Mouse (Mus musculus): Measurements from ENCODE around the gene Pth2. TPM values are rescaled to one million over a fixed set of nuclear protein-coding genes. Genes with fewer than 3 reads are reported as not detected.

Pth2 gene
- polyA plus RNA-seq, 1 experiment from 2014 or later = 0.40 TPM

GRCm38 (mm10) chr7:45216442-45217183 lies 35.8 kb downstream of the Pth2 start:
- H3K27me3 ChIP-seq (replicated peaks) = peaks cover 9% of the 10 kb centered on the region
- peak overlapping the region; percentile 62 for H3K4me3 ChIP-seq
- H3K9me3 ChIP-seq (replicated peaks) = no peaks in the 10 kb centered on the region
- 2% methylated on average over 13 of the region's 13 CpGs for WGBS
- peak overlapping the region; percentile 90 for H3K4me2 ChIP-seq
- peak overlapping the region; percentile 87 for H3K9ac ChIP-seq
- H3K27ac ChIP-seq (ENCODE audit: poor library complexity, severe bottlenecking) = peak overlapping the region; percentile 94
- H3K4me1 ChIP-seq (replicated peaks) = peaks cover 35% of the 10 kb centered on the region
- peak; percentile 81 for ATAC-seq (ENCODE audit: insufficient number of reproducible peaks, low FRiP score)
- H3K36me3 ChIP-seq = peaks cover 45% of the 10 kb centered on the region

DNA sequence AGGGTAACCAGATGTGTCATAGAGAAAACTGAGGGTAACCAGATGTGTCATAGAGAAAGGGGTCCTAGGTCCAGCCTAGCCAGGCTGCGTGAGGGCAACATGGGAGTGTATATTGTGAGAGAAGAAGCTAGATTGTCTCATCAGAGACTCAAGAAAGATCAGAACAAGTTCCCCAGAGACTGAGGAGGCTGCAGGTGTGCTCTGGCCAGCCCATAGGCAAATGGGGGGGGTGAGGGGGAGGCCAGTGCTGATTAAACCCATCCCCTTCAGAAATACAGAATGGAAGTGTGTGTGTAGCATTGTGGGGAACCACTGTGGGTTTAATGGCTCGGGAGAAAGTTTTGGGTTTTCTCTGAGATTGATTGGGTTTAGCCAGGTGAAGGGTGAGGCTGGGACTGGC lies 40.9 kb downstream of the Pth2 start:
- Histone ChIP-seq H3K36me3 (peaks cover 94% of the 10 kb centered on the region), H3K4me3 (no peak overlapping the region), H3K9ac (no peak overlapping the region), H3K9me3 (replicated peaks) (no peaks in the 10 kb centered on the region), H3K27me3 (replicated peaks) (no peaks in the 10 kb centered on the region), H3K27ac (ENCODE audit: poor library complexity, severe bottlenecking) (no peak overlapping the region), H3K4me1 (replicated peaks) (peaks cover 29% of the 10 kb centered on the region), H3K4me2 (no peak overlapping the region)
- 79% methylated on average over 2 of the region's 2 CpGs for WGBS
- ATAC-seq (ENCODE audit: insufficient number of reproducible peaks, low FRiP score) = no peak

DNA sequence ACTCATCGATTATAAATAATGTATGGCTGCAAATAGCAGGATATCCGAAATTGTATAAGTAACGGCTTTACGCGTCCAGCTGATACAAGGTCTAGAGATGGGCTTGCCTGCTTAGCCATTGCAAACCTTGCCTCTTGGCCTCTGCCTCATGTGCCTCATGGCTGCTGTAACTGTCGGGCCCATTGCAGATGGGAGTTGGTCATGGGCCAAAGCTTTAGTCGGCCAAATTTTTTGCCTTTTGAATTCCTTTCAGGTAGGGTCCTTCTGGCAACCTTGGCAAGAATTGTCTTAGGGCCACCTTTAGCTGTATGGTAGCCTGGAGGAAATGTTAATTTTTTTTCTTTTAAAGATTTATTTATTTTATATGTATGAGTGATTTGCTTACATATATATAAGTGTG lies 44.0 kb downstream of the Pth2 start:
- H3K9ac ChIP-seq = no peak overlapping the region
- no peaks in the 10 kb centered on the region for H3K4me1 ChIP-seq (replicated peaks)
- H3K9me3 ChIP-seq (replicated peaks) = no peaks in the 10 kb centered on the region
- 94% methylated on average over 7 of the region's 7 CpGs for WGBS
- H3K27me3 ChIP-seq (replicated peaks) = no peaks in the 10 kb centered on the region
- H3K4me2 ChIP-seq = no peak overlapping the region
- no peak overlapping the region for H3K4me3 ChIP-seq
- ATAC-seq (ENCODE audit: insufficient number of reproducible peaks, low FRiP score) = no peak
- H3K36me3 ChIP-seq = peaks cover 96% of the 10 kb centered on the region
- H3K27ac ChIP-seq (ENCODE audit: poor library complexity, severe bottlenecking) = no peak overlapping the region

DNA sequence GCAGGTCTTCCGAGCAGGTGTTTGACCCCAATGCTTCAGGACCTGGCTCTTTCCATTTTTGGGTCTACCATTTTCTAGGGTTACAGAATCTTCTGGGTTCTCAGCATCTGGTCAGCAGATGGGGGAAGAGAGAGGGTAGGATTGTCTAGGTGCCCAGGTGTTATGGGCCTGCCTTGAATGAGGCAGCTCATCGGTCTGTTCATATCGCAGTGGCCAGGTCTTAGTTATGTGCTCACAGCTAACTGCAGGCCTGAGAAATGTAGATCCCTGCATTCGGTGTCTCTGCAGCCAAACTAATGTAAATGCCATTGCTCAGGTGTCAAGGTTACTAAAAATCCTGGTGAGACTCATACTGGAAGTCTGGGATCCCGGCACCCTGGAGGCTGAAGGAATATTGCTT lies 45.6 kb downstream of the Pth2 start:
- no peaks in the 10 kb centered on the region for H3K27me3 ChIP-seq (replicated peaks)
- no peak for ATAC-seq (ENCODE audit: insufficient number of reproducible peaks, low FRiP score)

GRCm38 (mm10) chr7:45228548-45228947 lies 47.8 kb downstream of the Pth2 start:
- no peaks in the 10 kb centered on the region for H3K9me3 ChIP-seq (replicated peaks)
- peak; percentile 41; the same call in 1 of the 2 replicates for ATAC-seq (ENCODE audit: insufficient number of reproducible peaks, low FRiP score)
- H3K36me3 ChIP-seq = peaks cover 90% of the 10 kb centered on the region
- H3K4me1 ChIP-seq (replicated peaks) = peaks cover 25% of the 10 kb centered on the region
- H3K4me3 ChIP-seq = no peak overlapping the region
- no peak overlapping the region for H3K9ac ChIP-seq
- no peak overlapping the region for H3K27ac ChIP-seq (ENCODE audit: poor library complexity, severe bottlenecking)
- H3K4me2 ChIP-seq = no peak overlapping the region
- no peaks in the 10 kb centered on the region for H3K27me3 ChIP-seq (replicated peaks)
- 90% methylated on average over 18 of the region's 18 CpGs for WGBS

More for the DNA sequence above, 45.6 kb downstream of the Pth2 start:
- H3K9me3 ChIP-seq (replicated peaks) = no peaks in the 10 kb centered on the region
- WGBS = 92% methylated on average over 5 of the region's 5 CpGs
- peaks cover 90% of the 10 kb centered on the region for H3K36me3 ChIP-seq
- H3K9ac ChIP-seq = no peak overlapping the region
- H3K4me3 ChIP-seq = no peak overlapping the region
- peaks cover 5% of the 10 kb centered on the region; the same call in 1 of the 2 replicates for H3K4me1 ChIP-seq (replicated peaks)
- H3K27ac ChIP-seq (ENCODE audit: poor library complexity, severe bottlenecking) = no peak overlapping the region
- H3K4me2 ChIP-seq = no peak overlapping the region

DNA sequence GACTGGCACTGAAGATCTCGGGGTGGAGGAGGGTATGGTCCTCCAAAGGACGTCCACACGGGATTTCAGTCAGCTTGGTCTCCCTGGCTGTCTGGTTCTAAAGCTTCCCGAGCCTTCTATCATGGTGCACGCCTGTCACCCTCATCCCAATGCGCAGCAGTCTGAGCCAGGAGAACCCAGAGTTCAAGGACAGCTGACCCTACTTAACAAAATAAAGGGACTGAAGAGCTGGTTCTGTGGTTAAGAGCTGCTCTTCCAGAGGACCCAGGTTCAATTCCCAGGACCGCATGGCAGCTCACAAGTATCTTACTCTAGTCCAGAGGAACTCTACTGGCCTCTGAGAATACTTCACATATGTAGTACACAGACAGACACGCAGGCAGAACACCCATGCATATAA lies 48.3 kb downstream of the Pth2 start:
- Histone ChIP-seq H3K4me3 (no peak overlapping the region), H3K4me1 (replicated peaks) (peaks cover 30% of the 10 kb centered on the region), H3K4me2 (no peak overlapping the region), H3K27me3 (replicated peaks) (no peaks in the 10 kb centered on the region), H3K9ac (no peak overlapping the region), H3K9me3 (replicated peaks) (no peaks in the 10 kb centered on the region), H3K27ac (ENCODE audit: poor library complexity, severe bottlenecking) (no peak overlapping the region), H3K36me3 (peaks cover 90% of the 10 kb centered on the region)
- WGBS = 86% methylated on average over 8 of the region's 8 CpGs
- ATAC-seq (ENCODE audit: insufficient number of reproducible peaks, low FRiP score) = no peak

DNA sequence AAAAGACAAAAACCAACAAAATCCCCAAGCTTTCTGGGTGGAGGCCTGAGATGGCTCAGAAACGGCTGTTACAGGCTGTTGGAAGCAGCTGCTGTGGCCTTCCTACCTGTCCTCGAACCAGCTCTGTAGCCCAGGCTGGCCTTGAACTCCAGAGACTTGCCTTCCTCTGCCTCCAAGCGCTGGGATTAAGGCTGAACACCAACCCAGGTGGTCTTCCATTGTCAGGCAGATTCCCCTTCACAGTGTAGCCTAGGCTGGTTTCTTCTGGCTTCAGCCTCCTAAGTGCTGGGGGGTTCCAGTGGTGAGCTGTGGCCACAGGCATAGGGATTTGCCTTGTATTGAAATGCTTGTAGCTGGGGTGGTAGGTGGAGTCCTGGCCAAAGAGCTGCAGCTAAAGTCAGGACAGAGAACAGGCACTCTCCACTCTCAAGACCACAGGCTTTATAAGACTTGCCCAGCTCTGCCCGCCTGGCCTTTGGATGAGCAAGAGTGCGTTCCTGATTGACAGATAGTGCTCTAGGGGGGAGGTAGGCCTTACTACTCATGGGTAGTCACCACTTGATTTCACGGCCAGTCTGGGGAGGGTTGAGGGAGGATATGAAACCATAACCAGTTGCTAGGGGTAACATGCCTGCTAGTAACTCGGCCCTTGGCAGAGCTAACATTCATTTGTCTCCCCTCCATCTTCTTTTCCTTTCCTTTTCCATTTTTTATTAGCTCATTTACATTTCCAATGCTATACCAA lies 48.8 kb downstream of the Pth2 start:
- Histone ChIP-seq H3K9me3 (replicated peaks) (no peaks in the 10 kb centered on the region), H3K4me3 (no peak overlapping the region), H3K4me1 (replicated peaks) (peaks cover 36% of the 10 kb centered on the region), H3K4me2 (no peak overlapping the region), H3K9ac (no peak overlapping the region), H3K27ac (ENCODE audit: poor library complexity, severe bottlenecking) (no peak overlapping the region), H3K36me3 (peaks cover 88% of the 10 kb centered on the region), H3K27me3 (replicated peaks) (no peaks in the 10 kb centered on the region)
- no peak for ATAC-seq (ENCODE audit: insufficient number of reproducible peaks, low FRiP score)
- WGBS = 83% methylated on average over 7 of the region's 7 CpGs

DNA sequence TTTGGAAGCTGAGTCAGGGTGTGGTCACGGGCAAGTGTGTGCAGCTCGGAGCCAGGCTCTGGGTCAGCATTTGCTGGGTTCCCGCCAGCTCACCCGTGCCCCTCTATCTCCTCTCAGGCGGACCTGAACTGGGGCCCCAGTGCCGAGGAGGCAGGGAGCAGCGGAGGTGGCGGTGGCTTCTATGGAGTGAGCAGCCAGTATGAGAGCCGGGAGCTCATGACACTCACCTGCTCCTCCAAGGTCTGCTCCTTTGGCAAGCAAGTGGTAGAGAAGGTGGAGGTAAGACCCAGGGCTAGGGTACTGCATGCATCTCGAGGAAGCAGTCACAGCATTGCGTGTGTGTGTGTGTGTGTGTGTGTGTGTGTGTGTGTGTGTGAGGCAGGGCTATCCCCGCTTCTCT lies 50.4 kb downstream of the Pth2 start:
- H3K9me3 ChIP-seq (replicated peaks) = no peaks in the 10 kb centered on the region
- H3K9ac ChIP-seq = no peak overlapping the region
- ATAC-seq (ENCODE audit: insufficient number of reproducible peaks, low FRiP score) = no peak
- no peaks in the 10 kb centered on the region for H3K27me3 ChIP-seq (replicated peaks)
- WGBS = 81% methylated on average over 12 of the region's 12 CpGs
- peaks cover 72% of the 10 kb centered on the region for H3K36me3 ChIP-seq
- peaks cover 50% of the 10 kb centered on the region for H3K4me1 ChIP-seq (replicated peaks)
- no peak overlapping the region for H3K4me2 ChIP-seq
- no peak overlapping the region for H3K4me3 ChIP-seq
- no peak overlapping the region for H3K27ac ChIP-seq (ENCODE audit: poor library complexity, severe bottlenecking)

Small RNAs within 50 kb of the gene (microRNA-seq; reads per million reads assigned to microRNA genes)
- not detected for gene Mir7055

Other genes starting within 250 kb of the Pth2 start
- 0.19 TPM in 1 of 2 replicates, not detected in the other for gene Tsks, start 237.8 kb upstream of the Pth2 start, polyA plus RNA-seq (2016; fragmentation: Nextera tagmentation; extraction: Ambion mirVana)
- 10.7 and 11.5 TPM in 2 replicates for gene Cpt1c, start 206.1 kb upstream of the Pth2 start, polyA plus RNA-seq (2016; fragmentation: Nextera tagmentation; extraction: Ambion mirVana)
- gene Prmt1, start 194.4 kb upstream of the Pth2 start, polyA plus RNA-seq (2016; fragmentation: Nextera tagmentation; extraction: Ambion mirVana) = 377 and 394 TPM in 2 replicates
- 59.5 and 60.8 TPM in 2 replicates for gene Irf3, start 183.3 kb upstream of the Pth2 start, polyA plus RNA-seq (2016; fragmentation: Nextera tagmentation; extraction: Ambion mirVana)
- gene Bcl2l12, start 182.3 kb upstream of the Pth2 start, polyA plus RNA-seq (2016; fragmentation: Nextera tagmentation; extraction: Ambion mirVana) = 42.1 and 42.5 TPM in 2 replicates
- gene Scaf1, start 164.6 kb upstream of the Pth2 start, polyA plus RNA-seq (2016; fragmentation: Nextera tagmentation; extraction: Ambion mirVana) = 37.0 and 41.2 TPM in 2 replicates
- gene Rras, start 163.0 kb upstream of the Pth2 start, polyA plus RNA-seq (2016; fragmentation: Nextera tagmentation; extraction: Ambion mirVana) = 79.3 and 79.4 TPM in 2 replicates
- gene Prr12, start 128.1 kb upstream of the Pth2 start, polyA plus RNA-seq (2016; fragmentation: Nextera tagmentation; extraction: Ambion mirVana) = 7.1 and 7.2 TPM in 2 replicates
- gene Nosip, start 118.6 kb upstream of the Pth2 start, polyA plus RNA-seq (2016; fragmentation: Nextera tagmentation; extraction: Ambion mirVana) = 43.3 and 45.7 TPM in 2 replicates
- gene Prrg2, start 118.3 kb upstream of the Pth2 start, polyA plus RNA-seq (2016; fragmentation: Nextera tagmentation; extraction: Ambion mirVana) = 13.6 and 14.0 TPM in 2 replicates
- gene Rcn3, start 88.8 kb upstream of the Pth2 start, polyA plus RNA-seq (2016; fragmentation: Nextera tagmentation; extraction: Ambion mirVana) = 290 and 291 TPM in 2 replicates
- 28.1 and 28.3 TPM in 2 replicates for gene Fcgrt, start 77.1 kb upstream of the Pth2 start, polyA plus RNA-seq (2016; fragmentation: Nextera tagmentation; extraction: Ambion mirVana)
- gene Rps11, start 56.6 kb upstream of the Pth2 start, polyA plus RNA-seq (2016; fragmentation: Nextera tagmentation; extraction: Ambion mirVana) = 1,003 and 1,022 TPM in 2 replicates
- gene Rpl13a, start 52.2 kb upstream of the Pth2 start, polyA plus RNA-seq (2016; fragmentation: Nextera tagmentation; extraction: Ambion mirVana) = 868 and 880 TPM in 2 replicates
- gene Gm45713, start 44.8 kb upstream of the Pth2 start, polyA plus RNA-seq (2016; fragmentation: Nextera tagmentation; extraction: Ambion mirVana) = 0.22 and 0.50 TPM in 2 replicates
- gene Flt3l, start 44.6 kb upstream of the Pth2 start, polyA plus RNA-seq (2016; fragmentation: Nextera tagmentation; extraction: Ambion mirVana) = 1.1 and 1.2 TPM in 2 replicates
- 81.3 and 86.2 TPM in 2 replicates for gene Pih1d1, start 26.7 kb upstream of the Pth2 start, polyA plus RNA-seq (2016; fragmentation: Nextera tagmentation; extraction: Ambion mirVana)
- gene Aldh16a1, start 26.4 kb upstream of the Pth2 start, polyA plus RNA-seq (2016; fragmentation: Nextera tagmentation; extraction: Ambion mirVana) = 34.9 and 39.6 TPM in 2 replicates
- gene Slc17a7, start 17.0 kb upstream of the Pth2 start, polyA plus RNA-seq (2016; fragmentation: Nextera tagmentation; extraction: Ambion mirVana) = 2.6 and 3.8 TPM in 2 replicates
- gene Gfy, start 1.4 kb upstream of the Pth2 start, polyA plus RNA-seq (2016; fragmentation: Nextera tagmentation; extraction: Ambion mirVana) = not detected in 2 replicates
- gene Ccdc155, start 23.9 kb downstream of the Pth2 start, polyA plus RNA-seq (2016; fragmentation: Nextera tagmentation; extraction: Ambion mirVana) = 0.62 and 0.70 TPM in 2 replicates
- gene Dkkl1, start 31.2 kb downstream of the Pth2 start, polyA plus RNA-seq (2016; fragmentation: Nextera tagmentation; extraction: Ambion mirVana) = 0.99 and 1.5 TPM in 2 replicates
- 131 and 138 TPM in 2 replicates for gene Tead2, start 34.8 kb downstream of the Pth2 start, polyA plus RNA-seq (2016; fragmentation: Nextera tagmentation; extraction: Ambion mirVana)
- gene Cd37, start 58.1 kb downstream of the Pth2 start, polyA plus RNA-seq (2016; fragmentation: Nextera tagmentation; extraction: Ambion mirVana) = 1.2 and 1.4 TPM in 2 replicates
- gene Slc6a16, start 60.1 kb downstream of the Pth2 start, polyA plus RNA-seq (2016; fragmentation: Nextera tagmentation; extraction: Ambion mirVana) = 0.37 TPM in 2 replicates
- not detected in 2 replicates for gene Slc6a21, start 96.5 kb downstream of the Pth2 start, polyA plus RNA-seq (2016; fragmentation: Nextera tagmentation; extraction: Ambion mirVana)
- 15.2 and 15.4 TPM in 2 replicates for gene Trpm4, start 152.8 kb downstream of the Pth2 start, polyA plus RNA-seq (2016; fragmentation: Nextera tagmentation; extraction: Ambion mirVana)
- gene Hrc, start 154.3 kb downstream of the Pth2 start, polyA plus RNA-seq (2016; fragmentation: Nextera tagmentation; extraction: Ambion mirVana) = 25.5 and 26.9 TPM in 2 replicates
- gene Ppfia3, start 186.0 kb downstream of the Pth2 start, polyA plus RNA-seq (2016; fragmentation: Nextera tagmentation; extraction: Ambion mirVana) = 2.6 and 3.3 TPM in 2 replicates
- gene Lin7b, start 189.6 kb downstream of the Pth2 start, polyA plus RNA-seq (2016; fragmentation: Nextera tagmentation; extraction: Ambion mirVana) = 0.82 and 1.1 TPM in 2 replicates
- gene Snrnp70, start 214.7 kb downstream of the Pth2 start, polyA plus RNA-seq (2016; fragmentation: Nextera tagmentation; extraction: Ambion mirVana) = 169 and 173 TPM in 2 replicates
- 0.41 and 0.52 TPM in 2 replicates for gene Kcna7, start 224.7 kb downstream of the Pth2 start, polyA plus RNA-seq (2016; fragmentation: Nextera tagmentation; extraction: Ambion mirVana)
- gene Ntf5, start 232.7 kb downstream of the Pth2 start, polyA plus RNA-seq (2016; fragmentation: Nextera tagmentation; extraction: Ambion mirVana) = 1.8 TPM in 2 replicates
- gene Lhb, start 239.8 kb downstream of the Pth2 start, polyA plus RNA-seq (2016; fragmentation: Nextera tagmentation; extraction: Ambion mirVana) = not detected in 2 replicates

Measured in heart, embryonic 12.5 days (tissue).